Mouse (Mus musculus) E14TG2a.4 (cell line): ENCODE results near the gene Ccer1.

Experiments
- H3K27me3 ChIP-seq: 2 replicates; pipeline ENCODE4 v1.6.1; 2014; ENCODE audit warnings: low read length, control low read depth; ENCODE audit not compliant: insufficient read depth
- H3K36me3 ChIP-seq: 2 replicates; pipeline ENCODE4 v1.6.1; 2014; ENCODE audit warnings: low read length, control low read depth; ENCODE audit not compliant: insufficient read depth
- H3K4me1 ChIP-seq: replicated peaks from 2 replicates; pipeline ENCODE4 v1.6.1; 2014; ENCODE audit warnings: low read depth, low read length, control low read depth
- H3K4me3 ChIP-seq: replicated peaks from 2 replicates; pipeline ENCODE4 v1.5.1; 2014; ENCODE audit warnings: mild to moderate bottlenecking, low read length
- H3K9me3 ChIP-seq: 2 replicates; pipeline ENCODE4 v1.6.1; 2014; ENCODE audit warnings: low read length, control low read depth
- CTCF ChIP-seq: conservative IDR thresholded peaks from 2 replicates; pipeline ENCODE4 v1.5.1; 2014; ENCODE audit warnings: low read length
- NANOG ChIP-seq: IDR thresholded peaks from 2 replicates; pipeline ENCODE4 v1.6.1; 2014; ENCODE audit warnings: borderline replicate concordance, low read length, mixed read lengths
- POU5F1 ChIP-seq: IDR thresholded peaks from 2 replicates; pipeline ENCODE4 v1.6.1; 2014; ENCODE audit warnings: low read length, borderline replicate concordance

Ccer1 gene

DNA sequence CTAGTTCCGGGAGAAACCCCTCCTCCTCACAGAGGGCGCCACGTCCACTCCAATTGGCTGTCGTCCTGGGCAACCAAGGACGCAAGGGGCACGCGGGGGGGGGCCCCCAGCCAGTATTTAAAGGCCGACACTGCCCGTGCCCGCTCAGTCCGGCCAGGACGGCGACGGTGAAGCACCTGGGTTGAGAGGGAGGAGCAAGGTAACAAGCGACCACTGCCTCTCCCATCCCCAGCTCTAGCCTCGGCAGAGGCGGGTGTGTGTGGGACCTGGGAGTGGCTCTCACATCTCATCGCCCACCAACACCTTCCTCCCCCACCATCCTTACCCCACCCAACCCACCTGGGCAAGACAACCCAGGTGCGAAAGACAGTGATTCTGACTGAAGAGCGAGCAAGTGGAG, at the start of gene Ccer1:
Gene Ccer1, plus strand, starts transcription at position 147 of the 400 bp plus-strand sequence.
- Histone ChIP-seq H3K9me3 (peaks cover 44% of the 10 kb centered on the region), H3K4me3 (peak within 1 kb of the TSS; percentile 70), H3K4me1 (peaks cover 7% of the 10 kb centered on the region; the same call in 1 of the 2 replicates), H3K27me3 (peaks cover 25% of the 10 kb centered on the region), H3K36me3 (no peaks in the 10 kb centered on the region)
- TF ChIP-seq POU5F1: no peak
- TF ChIP-seq NANOG: no peak

DNA sequence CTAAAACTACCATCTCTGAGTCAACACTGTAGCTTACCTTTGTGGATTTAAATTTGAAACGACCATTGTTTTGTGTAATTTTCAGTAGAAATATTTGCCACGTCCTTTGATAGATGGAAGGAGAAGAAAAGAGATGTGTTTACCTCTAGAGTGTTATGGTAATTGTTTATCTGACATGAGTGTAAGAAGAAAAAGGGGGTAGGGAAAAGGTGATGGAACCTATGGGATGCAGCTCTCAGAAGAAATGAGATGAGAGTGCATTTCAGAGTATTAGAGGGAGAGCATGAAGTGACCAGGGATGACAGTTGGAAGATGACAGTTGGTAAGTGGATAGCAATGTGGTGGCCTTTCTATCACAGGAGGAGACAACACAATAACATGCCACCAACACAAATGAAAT, 49.1 kb upstream of the Ccer1 start, which contains the start of gene Epyc:
Gene Epyc, plus strand, starts transcription at position 301 of the 400 bp plus-strand sequence.
- no peak within 1 kb of the TSS for H3K4me3 ChIP-seq
- H3K27me3 ChIP-seq: no peaks in the 10 kb centered on the region
- no peak for TF ChIP-seq NANOG
- TF ChIP-seq POU5F1: no peak
- no peak for TF ChIP-seq CTCF
- H3K9me3 ChIP-seq: no peaks in the 10 kb centered on the region
- no peaks in the 10 kb centered on the region for H3K36me3 ChIP-seq
- H3K4me1 ChIP-seq: no peaks in the 10 kb centered on the region

DNA sequence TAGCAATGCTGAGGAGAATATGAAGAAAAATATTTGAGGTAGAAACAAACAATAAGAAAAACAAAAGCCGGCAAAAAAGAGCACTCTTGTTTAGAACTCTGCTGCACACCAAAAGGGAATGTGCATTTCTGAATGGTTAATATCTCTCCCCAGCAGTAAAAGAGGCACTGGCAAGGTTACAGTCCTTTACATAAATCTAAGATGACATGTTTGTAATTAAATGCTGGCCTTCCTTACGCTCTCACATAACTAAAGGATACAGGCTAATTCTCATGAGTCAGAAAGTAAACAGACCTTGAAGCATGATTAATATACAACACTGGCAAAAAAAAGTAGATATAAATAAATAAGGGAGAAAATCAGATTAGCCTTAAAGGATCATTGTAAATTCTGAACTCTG, 42.5 kb upstream of the Ccer1 start:
- H3K9me3 ChIP-seq: no peaks in the 10 kb centered on the region
- H3K4me1 ChIP-seq: no peaks in the 10 kb centered on the region
- H3K4me3 ChIP-seq: no peak overlapping the region
- H3K36me3 ChIP-seq: no peaks in the 10 kb centered on the region
- TF ChIP-seq POU5F1 (no peak), NANOG (no peak), CTCF (no peak)
- no peaks in the 10 kb centered on the region for H3K27me3 ChIP-seq

- Histone ChIP-seq H3K36me3 (no peaks in the 10 kb centered on the region), H3K27me3 (no peaks in the 10 kb centered on the region), H3K4me3 (no peak overlapping the region), H3K4me1 (no peaks in the 10 kb centered on the region), H3K9me3 (peaks cover 3% of the 10 kb centered on the region; the same call in 1 of the 2 replicates)
- TF ChIP-seq NANOG (no peak), CTCF (no peak), POU5F1 (no peak)
Measured at GRCm38 (mm10) chr10:97659489-97659888, 33.4 kb upstream of the Ccer1 start.

DNA sequence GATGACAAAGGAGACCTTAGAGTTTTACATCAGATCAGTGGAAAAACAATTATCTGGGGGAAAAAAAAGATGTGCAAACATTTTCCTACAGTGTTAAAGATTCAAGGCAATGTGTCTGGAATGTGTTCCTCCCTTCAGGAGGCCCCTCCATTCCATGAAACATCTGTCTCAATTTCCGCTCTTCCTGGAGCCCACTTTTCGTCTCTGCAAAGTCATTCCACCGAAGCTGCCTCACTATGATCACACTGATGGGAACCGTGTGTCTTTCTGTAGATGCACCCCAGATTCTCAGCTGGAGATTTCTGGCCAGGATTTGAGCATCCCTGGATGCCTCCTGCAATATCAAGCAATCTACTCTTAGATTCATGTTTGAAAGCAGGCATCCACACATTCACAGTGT, 24.2 kb upstream of the Ccer1 start:
- H3K9me3 ChIP-seq: peaks cover 13% of the 10 kb centered on the region
- no peak overlapping the region for H3K4me3 ChIP-seq
- H3K27me3 ChIP-seq: no peaks in the 10 kb centered on the region
- no peaks in the 10 kb centered on the region for H3K4me1 ChIP-seq
- H3K36me3 ChIP-seq: no peaks in the 10 kb centered on the region
- TF ChIP-seq NANOG (no peak), CTCF (no peak), POU5F1 (no peak)

- TF ChIP-seq NANOG (no peak), CTCF (no peak), POU5F1 (no peak)
- peaks cover 10% of the 10 kb centered on the region for H3K9me3 ChIP-seq
- H3K4me1 ChIP-seq: no peaks in the 10 kb centered on the region
- H3K27me3 ChIP-seq: no peaks in the 10 kb centered on the region
- H3K36me3 ChIP-seq: no peaks in the 10 kb centered on the region
- H3K4me3 ChIP-seq: no peak overlapping the region
Measured at GRCm38 (mm10) chr10:97670202-97670601, 22.7 kb upstream of the Ccer1 start.

DNA sequence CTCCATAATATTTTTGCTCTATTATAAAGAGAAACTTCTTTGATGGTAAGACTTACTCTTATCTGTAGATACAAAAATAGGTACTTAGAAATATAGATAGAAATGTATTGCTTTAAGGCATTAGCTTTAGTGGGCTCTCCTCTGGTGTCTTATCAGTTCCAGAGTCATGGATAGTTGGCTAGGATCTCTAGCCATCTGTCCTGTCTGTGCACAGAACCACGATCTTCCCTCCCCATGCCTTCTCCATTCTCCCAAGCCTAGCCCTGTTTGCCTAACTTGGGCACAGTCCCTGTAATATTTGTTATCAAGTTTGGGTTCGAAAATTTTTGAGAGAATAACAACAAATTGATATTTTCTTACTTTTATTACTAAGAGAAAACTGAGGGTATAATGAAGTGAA, 19.6 kb upstream of the Ccer1 start:
- H3K4me3 ChIP-seq: no peak overlapping the region
- TF ChIP-seq NANOG (no peak), POU5F1 (no peak), CTCF (no peak)
- H3K9me3 ChIP-seq: no peaks in the 10 kb centered on the region
- H3K27me3 ChIP-seq: no peaks in the 10 kb centered on the region
- H3K36me3 ChIP-seq: no peaks in the 10 kb centered on the region
- H3K4me1 ChIP-seq: no peaks in the 10 kb centered on the region

GRCm38 (mm10) chr10:97682981-97683380, 9.9 kb upstream of the Ccer1 start:
- Histone ChIP-seq H3K4me3 (no peak overlapping the region), H3K27me3 (no peaks in the 10 kb centered on the region), H3K9me3 (no peaks in the 10 kb centered on the region), H3K4me1 (no peaks in the 10 kb centered on the region), H3K36me3 (no peaks in the 10 kb centered on the region)
- TF ChIP-seq POU5F1: no peak

GRCm38 (mm10) chr10:97687198-97687597, 5.7 kb upstream of the Ccer1 start:
- Histone ChIP-seq H3K4me3 (no peak overlapping the region), H3K27me3 (0 out of 2 replicates have a peak, but pooled peaks cover 3% of the 10 kb centered on the region), H3K4me1 (no peaks in the 10 kb centered on the region), H3K36me3 (no peaks in the 10 kb centered on the region), H3K9me3 (no peaks in the 10 kb centered on the region)
- TF ChIP-seq NANOG (no peak), POU5F1 (no peak), CTCF (no peak)
